Mouse (Mus musculus) lung, embryonic 16.5 days (tissue): Measurements from ENCODE around the gene Apol6. TPM values are rescaled to one million over a fixed set of nuclear protein-coding genes. Genes with fewer than 3 reads are reported as not detected.

Source experiments
- ATAC-seq: fragments of 200-750 bp; cut with Nextera tagmentation; 2 replicates; pipeline ENCODE4 v1.8.0; 2017; ENCODE audit warnings: low read depth, mild to moderate bottlenecking, moderate library complexity
- H3K27ac ChIP-seq: fragments of 300-500 bp; sonication (generic); 2 replicates; pipeline ENCODE4 v1.5.1; 2014; ENCODE audit warnings: mild to moderate bottlenecking, control low read depth, low read length
- H3K27me3 ChIP-seq: fragments of 300-500 bp; sonication (generic); 2 replicates; pipeline ENCODE4 v1.6.1; 2014; ENCODE audit warnings: low read depth, low read length, mixed read lengths; ENCODE audit not compliant: control insufficient read depth, insufficient read depth
- H3K36me3 ChIP-seq: fragments of 300-500 bp; sonication (generic); 2 replicates; pipeline ENCODE4 v1.6.1; 2014; ENCODE audit warnings: low read length; ENCODE audit not compliant: control insufficient read depth, insufficient read depth
- H3K4me1 ChIP-seq: fragments of 300-500 bp; sonication (generic); replicated peaks from 2 replicates; pipeline ENCODE4 v1.6.1; 2014; ENCODE audit warnings: low read length, mixed read lengths; ENCODE audit not compliant: control insufficient read depth, insufficient read depth
- H3K4me2 ChIP-seq: fragments of 300-500 bp; sonication (generic); 2 replicates; pipeline ENCODE4 v1.6.1; 2014; ENCODE audit warnings: low read depth, low read length, control low read depth
- H3K4me3 ChIP-seq: fragments of 300-500 bp; sonication (generic); 2 replicates; pipeline ENCODE4 v1.5.1; 2014; ENCODE audit warnings: mild to moderate bottlenecking, low read length, control low read depth
- H3K9ac ChIP-seq: fragments of 300-500 bp; sonication (generic); 2 replicates; pipeline ENCODE4 v1.6.1; 2014; ENCODE audit warnings: low read length, control low read depth
- H3K9me3 ChIP-seq: fragments of 300-500 bp; sonication (generic); 2 replicates; pipeline ENCODE4 v1.6.1; 2016; ENCODE audit warnings: low read length; ENCODE audit not compliant: control insufficient read depth
- WGBS: fragments of 180-500 bp; shearing (Covaris S2); extraction: QIAGEN DNeasy Blood & Tissue Kit; methylation state at CpG from one replicate; pipeline ENCODE4 v1.1.7; 2014; 5-methylcytosine and 5-hydroxymethylcytosine counted together
- polyA plus RNA-seq: library from polyadenylated mRNA; unstranded; fragments of >200 nt; fragmentation: Nextera tagmentation; extraction: Ambion mirVana; gene quantifications from 2 replicates; pipeline ENCODE4 v1.2.1, GENCODE M21; 2015

Gene Apol6
- polyA plus RNA-seq, 1 experiment from 2014 or later = 0.06 TPM

DNA sequence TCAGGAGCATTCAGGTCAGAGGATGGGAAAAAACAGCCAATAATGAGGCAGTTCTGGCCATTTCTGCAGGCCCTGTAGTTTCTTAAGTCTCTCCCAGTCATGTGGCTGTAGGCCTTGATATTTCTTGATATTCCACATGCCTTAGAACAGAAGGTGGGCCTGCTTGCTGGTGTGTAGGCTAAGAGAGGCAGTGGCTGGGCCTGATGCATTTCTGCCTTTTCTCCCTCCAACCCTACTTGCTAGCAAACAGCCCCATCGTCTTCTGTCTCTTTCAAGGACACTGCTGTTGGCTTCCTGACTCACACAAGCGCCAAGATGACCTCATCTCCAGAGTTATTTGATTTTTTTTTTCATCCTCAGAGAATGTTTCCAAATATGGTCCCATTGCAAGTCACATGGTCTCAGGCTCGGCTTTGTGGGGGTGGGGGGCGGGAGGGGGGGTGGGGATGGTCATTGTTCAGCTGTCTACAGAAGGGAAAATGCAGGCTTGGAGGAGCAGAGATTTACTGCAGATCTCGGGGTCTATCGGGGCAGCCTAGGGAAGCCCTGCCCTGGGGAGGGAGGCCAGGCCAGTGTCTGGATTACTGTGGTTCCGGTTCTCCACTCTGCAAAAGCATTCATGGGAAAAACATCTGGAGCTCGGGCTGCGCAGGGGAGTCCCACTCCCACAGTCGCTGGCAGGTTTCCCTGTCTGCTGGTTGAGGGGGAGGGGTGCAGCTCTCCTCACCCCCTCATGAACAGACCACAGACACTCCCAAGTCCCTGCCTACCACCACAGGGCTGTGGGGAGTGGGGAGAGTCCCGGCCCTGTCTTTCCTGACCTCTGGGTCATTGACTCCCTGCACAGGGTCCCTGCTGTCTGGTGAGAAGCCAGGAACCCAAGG is 7.0 kb upstream of the Apol6 start:
- ATAC-seq = peak; percentile 81
- H3K36me3 ChIP-seq = no peaks in the 10 kb centered on the region
- peak overlapping the region; percentile 9 for H3K4me2 ChIP-seq
- no peaks in the 10 kb centered on the region for H3K27me3 ChIP-seq
- H3K27ac ChIP-seq = peak overlapping the region; percentile 99
- WGBS = 8% methylated on average over 11 of the region's 11 CpGs
- H3K9me3 ChIP-seq = no peaks in the 10 kb centered on the region
- H3K4me3 ChIP-seq = no peak overlapping the region
- peaks cover 26% of the 10 kb centered on the region for H3K4me1 ChIP-seq
- H3K9ac ChIP-seq = peak overlapping the region; percentile 64

DNA sequence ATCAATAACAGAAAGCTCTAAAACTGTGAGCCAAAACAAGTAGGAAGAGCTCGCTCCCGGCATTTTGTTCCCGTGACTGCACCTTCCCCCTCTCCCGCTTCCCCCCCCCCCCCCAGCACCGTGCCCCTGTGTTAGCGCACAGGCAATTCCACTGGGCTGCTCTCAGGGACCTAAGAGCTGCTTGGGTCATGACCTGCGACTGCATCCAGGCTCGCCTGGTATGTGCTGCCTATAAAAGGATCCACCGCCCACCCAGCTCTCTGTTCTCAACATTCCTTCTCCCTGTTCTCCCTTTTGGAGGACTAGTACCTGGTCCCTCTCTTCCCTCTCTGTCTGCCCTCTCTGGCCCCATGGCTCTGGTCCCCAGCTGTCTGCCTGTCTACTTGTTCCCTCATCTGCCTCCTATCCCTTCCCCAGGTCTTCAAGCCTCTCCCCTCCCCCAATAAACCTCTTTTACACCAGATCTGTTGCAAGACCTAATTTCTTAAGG is 5.3 kb upstream of the Apol6 start:
- Histone ChIP-seq H3K4me3 (no peak overlapping the region), H3K4me2 (no peak overlapping the region), H3K36me3 (no peaks in the 10 kb centered on the region), H3K4me1 (peaks cover 26% of the 10 kb centered on the region), H3K9me3 (no peaks in the 10 kb centered on the region), H3K27me3 (no peaks in the 10 kb centered on the region), H3K27ac (no peak overlapping the region), H3K9ac (no peak overlapping the region)
- ATAC-seq = no peak
- WGBS = 80% methylated on average over 6 of the region's 9 CpGs

DNA sequence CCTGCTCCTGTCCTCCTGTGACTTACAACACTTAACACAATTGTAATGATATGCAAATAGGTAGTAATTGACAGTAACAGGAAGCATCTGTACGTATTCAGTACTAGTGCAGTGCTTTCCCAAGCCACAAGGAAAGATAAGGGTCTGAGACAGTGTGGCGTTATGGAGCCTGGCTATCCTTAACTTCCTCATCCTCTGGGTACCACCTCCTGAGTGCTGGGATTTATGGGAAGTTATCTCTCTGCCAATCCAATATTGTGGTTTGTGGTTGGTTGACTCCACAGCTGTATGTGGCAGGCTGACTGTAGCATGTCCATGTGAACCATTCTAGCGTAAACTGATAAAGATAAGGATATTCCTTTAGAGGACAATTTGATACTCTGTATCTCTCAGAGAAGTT is 3.7 kb upstream of the Apol6 start:
- no peak overlapping the region for H3K4me3 ChIP-seq
- no peaks in the 10 kb centered on the region for H3K27me3 ChIP-seq
- no peak for ATAC-seq
- no peak overlapping the region for H3K4me2 ChIP-seq
- H3K9me3 ChIP-seq = no peaks in the 10 kb centered on the region
- WGBS = 70% methylated on average over 3 of the region's 3 CpGs
- H3K27ac ChIP-seq = no peak overlapping the region
- peaks cover 24% of the 10 kb centered on the region for H3K4me1 ChIP-seq
- H3K36me3 ChIP-seq = no peaks in the 10 kb centered on the region
- no peak overlapping the region for H3K9ac ChIP-seq

DNA sequence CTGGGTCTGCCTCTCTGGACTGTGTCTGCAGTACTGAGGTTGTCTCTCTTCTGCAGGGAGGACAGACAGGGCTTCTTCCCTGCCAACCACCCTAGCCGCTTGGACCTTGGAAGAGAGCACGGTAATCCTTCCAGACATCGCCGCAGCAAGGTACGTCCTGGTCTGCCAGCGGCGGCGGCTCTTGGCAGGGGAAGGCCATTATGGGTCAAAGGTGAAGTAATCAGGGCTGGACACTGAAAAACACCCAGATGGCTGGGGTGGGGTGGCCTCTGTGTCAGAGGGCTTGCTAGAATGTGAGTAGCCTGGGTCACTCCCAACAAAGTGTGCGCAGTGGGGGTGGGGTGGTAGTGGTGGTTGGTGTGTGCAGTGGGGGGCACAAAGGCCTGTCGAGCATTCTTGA is 1.1 kb downstream of the Apol6 start:
- ATAC-seq = no peak
- Histone ChIP-seq H3K4me3 (no peak overlapping the region), H3K27ac (no peak overlapping the region), H3K9me3 (no peaks in the 10 kb centered on the region), H3K4me1 (no peaks in the 10 kb centered on the region), H3K36me3 (no peaks in the 10 kb centered on the region), H3K9ac (no peak overlapping the region), H3K4me2 (no peak overlapping the region), H3K27me3 (no peaks in the 10 kb centered on the region)
- 60% methylated on average over 10 of the region's 10 CpGs for WGBS

DNA sequence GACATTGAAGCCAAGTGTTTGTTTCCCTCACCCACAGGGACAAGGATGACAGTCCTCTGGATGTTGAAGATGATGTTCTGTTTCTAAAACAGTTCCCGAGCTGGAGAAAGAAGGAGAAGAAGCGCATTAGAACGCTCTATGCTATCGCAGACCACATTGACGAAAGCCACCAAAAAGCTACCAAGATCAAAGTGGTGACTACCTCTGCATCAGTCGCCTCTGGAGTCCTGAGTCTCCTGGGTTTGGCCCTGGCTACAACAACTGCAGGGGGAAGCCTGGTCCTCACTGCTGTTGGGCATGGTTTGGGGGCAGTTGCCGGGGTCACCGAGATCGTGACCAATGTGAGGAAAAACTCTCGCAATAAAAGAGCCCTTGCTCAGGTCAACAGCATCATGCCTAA is 6.0 kb downstream of the Apol6 start, which contains the start of gene Mb:
Gene Mb (minus strand): TSS at position 101 of the 400 bp plus-strand sequence.
- H3K4me2 ChIP-seq = no peak within 1 kb of the TSS
- H3K9ac ChIP-seq = no peak within 1 kb of the TSS
- H3K27ac ChIP-seq = no peak within 1 kb of the TSS
- no peak within 1 kb of the TSS for H3K4me3 ChIP-seq
- WGBS = 89% methylated on average over 10 of the region's 10 CpGs
- no peak for ATAC-seq
- H3K4me1 ChIP-seq = no peaks in the 10 kb centered on the region; the same call in 1 of the 2 replicates
- no peaks in the 10 kb centered on the region for H3K9me3 ChIP-seq
- no peaks in the 10 kb centered on the region for H3K36me3 ChIP-seq
- H3K27me3 ChIP-seq = no peaks in the 10 kb centered on the region

DNA sequence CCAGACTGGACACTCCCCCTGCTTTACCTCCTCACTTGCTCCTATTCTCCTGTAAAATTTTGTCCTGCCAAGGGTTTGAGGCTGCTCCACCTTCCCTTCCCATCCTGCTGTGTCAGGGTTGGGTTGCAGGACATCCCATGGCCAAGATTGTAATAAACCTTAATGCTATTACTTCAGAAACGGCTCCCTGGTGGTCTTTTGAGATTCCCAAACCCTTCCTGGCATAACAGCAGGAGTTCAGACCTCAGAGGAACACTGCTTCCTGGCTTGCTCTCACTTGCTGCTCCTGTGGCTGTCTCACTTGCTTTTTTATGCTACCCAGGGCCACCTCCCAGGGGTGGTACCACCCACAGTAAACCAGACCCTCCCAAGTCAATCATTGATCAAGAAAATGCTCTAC is 7.6 kb downstream of the Apol6 start:
- Histone ChIP-seq H3K9me3 (no peaks in the 10 kb centered on the region), H3K9ac (no peak overlapping the region), H3K27ac (no peak overlapping the region), H3K4me2 (no peak overlapping the region), H3K4me1 (peaks cover 10% of the 10 kb centered on the region), H3K36me3 (no peaks in the 10 kb centered on the region), H3K4me3 (no peak overlapping the region), H3K27me3 (no peaks in the 10 kb centered on the region)
- ATAC-seq = no peak
- WGBS = 58% methylated on average over 1 of the region's 1 CpGs

DNA sequence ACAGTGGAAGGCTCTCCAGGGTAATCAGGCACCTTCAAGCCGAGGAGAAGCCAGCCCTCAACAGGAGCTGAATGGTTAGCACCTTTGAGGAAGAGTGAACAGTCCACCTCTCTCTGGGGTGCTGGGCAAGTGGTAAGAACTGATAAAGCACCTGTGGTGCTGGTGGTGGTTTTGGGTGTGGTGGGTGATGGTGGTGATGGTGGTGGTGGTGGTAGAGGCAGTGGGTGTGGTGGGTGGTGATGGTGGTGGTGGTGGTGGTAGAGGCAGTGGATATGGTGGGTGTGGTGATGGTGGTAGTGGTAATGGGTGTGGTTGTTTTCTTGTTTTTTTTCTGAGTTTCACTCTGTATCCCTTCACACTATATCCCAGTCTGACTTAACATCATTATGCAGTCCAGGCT is 8.5 kb downstream of the Apol6 start:
- Histone ChIP-seq H3K36me3 (no peaks in the 10 kb centered on the region), H3K27me3 (no peaks in the 10 kb centered on the region), H3K9ac (no peak overlapping the region), H3K4me3 (no peak overlapping the region), H3K9me3 (no peaks in the 10 kb centered on the region), H3K4me1 (peaks cover 10% of the 10 kb centered on the region), H3K4me2 (no peak overlapping the region), H3K27ac (no peak overlapping the region)
- ATAC-seq = no peak
- WGBS = 79% methylated on average over 1 of the region's 1 CpGs

DNA sequence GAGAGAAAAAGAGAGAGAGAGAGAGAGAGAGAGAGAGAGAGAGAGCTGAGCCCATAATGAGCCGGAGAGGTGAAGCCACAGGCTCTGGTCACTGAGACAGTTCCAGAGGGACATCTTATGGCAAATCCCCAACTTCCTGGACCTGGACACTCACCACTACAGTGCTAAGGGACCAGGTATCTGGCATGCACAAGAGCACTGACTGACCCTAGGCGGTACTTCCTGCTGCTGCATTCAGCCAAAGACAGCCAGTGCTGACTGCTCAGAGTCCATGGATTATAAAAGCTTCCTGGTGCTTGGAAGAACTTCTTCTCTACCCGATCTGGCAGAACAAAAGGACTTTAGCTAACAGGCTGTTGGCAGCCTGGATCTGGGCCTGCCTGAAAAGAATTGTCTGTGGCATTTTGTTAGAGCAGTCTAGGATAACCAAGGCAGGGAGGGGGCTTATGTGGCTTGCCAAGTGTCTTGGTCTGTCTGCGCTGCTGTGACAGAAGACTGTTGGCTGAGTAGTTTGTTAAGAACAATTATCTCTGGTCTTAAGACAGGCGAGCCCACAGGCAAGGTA is 10.2 kb downstream of the Apol6 start:
- Histone ChIP-seq H3K36me3 (no peaks in the 10 kb centered on the region), H3K4me3 (no peak overlapping the region), H3K4me2 (no peak overlapping the region), H3K9me3 (no peaks in the 10 kb centered on the region), H3K27me3 (no peaks in the 10 kb centered on the region), H3K4me1 (peaks cover 10% of the 10 kb centered on the region), H3K9ac (no peak overlapping the region), H3K27ac (no peak overlapping the region)
- no peak for ATAC-seq
- WGBS = 57% methylated on average over 5 of the region's 5 CpGs

DNA sequence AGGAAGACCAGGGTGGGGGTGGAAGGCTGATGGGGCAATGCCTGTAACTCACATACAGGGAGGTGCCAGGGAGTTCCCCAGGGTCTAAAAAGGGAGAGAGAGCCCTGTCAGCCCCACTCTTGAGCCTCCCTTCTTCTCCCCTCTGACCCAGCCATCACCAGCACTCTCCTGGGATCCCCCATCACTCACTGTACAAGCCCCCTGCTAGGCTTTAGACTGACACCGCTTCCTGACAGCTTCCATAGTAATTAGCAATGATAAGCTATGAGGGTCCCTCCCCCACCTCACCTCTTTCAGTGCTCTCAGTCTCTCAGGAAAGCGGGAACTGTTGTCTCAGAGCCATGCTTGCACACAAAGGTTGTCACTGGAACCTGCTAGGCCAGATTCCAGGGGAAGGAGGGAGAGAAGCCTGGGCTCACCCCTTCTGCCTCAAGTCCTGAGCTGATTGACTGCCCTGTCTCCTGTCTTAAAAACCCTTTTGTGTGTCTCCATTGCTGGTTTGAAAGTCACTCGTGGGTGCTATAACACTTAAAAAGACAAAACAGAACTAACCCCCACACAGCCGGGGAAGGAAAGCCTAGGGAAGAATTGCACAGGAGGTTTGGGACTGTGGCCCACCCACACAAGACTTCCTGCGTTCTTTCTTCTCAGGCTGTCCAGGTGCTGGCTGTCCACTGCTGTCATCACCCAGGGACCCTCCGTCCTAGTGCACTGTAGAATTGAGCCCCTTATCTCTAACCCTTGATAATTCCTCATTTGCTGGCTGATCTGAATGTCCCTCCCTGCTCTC is 11.7 kb downstream of the Apol6 start:
- no peaks in the 10 kb centered on the region for H3K9me3 ChIP-seq
- peak; percentile 77 for ATAC-seq

More for the DNA sequence above, 11.7 kb downstream of the Apol6 start:
- Histone ChIP-seq H3K9ac (no peak overlapping the region), H3K4me3 (no peak overlapping the region), H3K4me1 (peaks cover 10% of the 10 kb centered on the region), H3K4me2 (no peak overlapping the region), H3K36me3 (no peaks in the 10 kb centered on the region), H3K27ac (peak overlapping the region; percentile 33), H3K27me3 (no peaks in the 10 kb centered on the region)
- 16% methylated on average over 6 of the region's 6 CpGs for WGBS
